Mouse (Mus musculus): ENCODE results near the gene Tspyl4.

DNA sequence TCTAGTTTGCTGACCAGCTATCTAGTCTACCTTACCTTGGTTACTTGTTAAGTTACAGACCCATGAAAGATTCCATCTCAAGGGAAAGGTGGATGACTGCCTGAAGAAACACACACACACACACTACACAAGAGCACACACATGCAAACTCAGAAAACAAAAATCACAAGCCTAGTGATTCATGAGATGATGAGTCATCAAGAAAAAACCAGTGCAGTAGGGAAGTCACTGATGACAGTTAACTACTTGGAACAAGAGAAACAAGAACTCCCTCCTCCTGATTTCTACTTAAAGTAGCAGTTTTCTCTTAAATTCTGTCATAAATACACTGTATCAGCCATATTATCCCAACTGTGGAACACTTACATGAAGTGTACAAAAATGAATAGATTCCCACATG lies 9.8 kb downstream of the Tspyl4 start:
- TF ChIP-seq CTCF (conservative IDR thresholded peaks at IDR 0.05; ENCODE audit: insufficient read depth, insufficient read length, low read depth, low read length): no peak
- no peak for TF ChIP-seq POLR2A (IDR thresholded peaks at IDR 0.05; ENCODE audit: low read depth, low read length)
